Mouse (Mus musculus) cortical plate, adult 2 months (tissue): ENCODE measurements around the gene Slc6a1.

Experiments used
- CTCF ChIP-seq: fragments of 200-500 bp; IDR thresholded peaks from 2 replicates; pipeline ENCODE4 v1.5.1; 2011; ENCODE audit warnings: mild to moderate bottlenecking, control low read depth, low read length; ENCODE audit not compliant: insufficient read depth; ENCODE audit errors: extremely low read depth
- POLR2A ChIP-seq: fragments of 200-500 bp; IDR thresholded peaks from 2 replicates; pipeline ENCODE4 v1.6.1; 2011; ENCODE audit warnings: mild to moderate bottlenecking, low read length, control low read depth; ENCODE audit not compliant: insufficient read depth; ENCODE audit errors: extremely low read depth

DNA sequence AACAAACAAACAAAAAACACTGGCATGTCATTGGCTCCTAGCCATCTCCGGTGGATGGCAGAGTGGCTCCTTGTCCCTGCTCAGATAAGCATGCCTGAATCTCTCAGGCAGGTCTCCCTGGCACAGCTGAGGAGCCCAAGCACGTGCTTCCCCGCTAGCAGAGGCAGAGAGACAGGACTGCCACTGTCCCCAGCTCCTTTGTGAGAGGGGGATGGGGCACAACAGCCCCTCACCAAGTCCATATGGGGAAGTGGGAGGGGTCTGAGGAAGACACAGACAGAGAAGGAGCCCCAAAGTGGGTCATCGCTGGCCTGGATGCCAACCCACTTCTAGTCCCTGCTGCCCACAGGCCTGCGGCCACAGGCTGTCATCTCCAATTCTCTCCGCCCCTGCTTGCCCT is 20.8 kb upstream of the Slc6a1 start:
- TF ChIP-seq CTCF (no peak), POLR2A (no peak)
